Mouse (Mus musculus): ENCODE data around the gene Stpg4. TPM values are rescaled to one million over a fixed set of nuclear protein-coding genes. Genes with fewer than 3 reads are reported as not detected.

Stpg4 gene
- polyA plus RNA-seq, 1 experiment from 2014 or later: not detected

DNA sequence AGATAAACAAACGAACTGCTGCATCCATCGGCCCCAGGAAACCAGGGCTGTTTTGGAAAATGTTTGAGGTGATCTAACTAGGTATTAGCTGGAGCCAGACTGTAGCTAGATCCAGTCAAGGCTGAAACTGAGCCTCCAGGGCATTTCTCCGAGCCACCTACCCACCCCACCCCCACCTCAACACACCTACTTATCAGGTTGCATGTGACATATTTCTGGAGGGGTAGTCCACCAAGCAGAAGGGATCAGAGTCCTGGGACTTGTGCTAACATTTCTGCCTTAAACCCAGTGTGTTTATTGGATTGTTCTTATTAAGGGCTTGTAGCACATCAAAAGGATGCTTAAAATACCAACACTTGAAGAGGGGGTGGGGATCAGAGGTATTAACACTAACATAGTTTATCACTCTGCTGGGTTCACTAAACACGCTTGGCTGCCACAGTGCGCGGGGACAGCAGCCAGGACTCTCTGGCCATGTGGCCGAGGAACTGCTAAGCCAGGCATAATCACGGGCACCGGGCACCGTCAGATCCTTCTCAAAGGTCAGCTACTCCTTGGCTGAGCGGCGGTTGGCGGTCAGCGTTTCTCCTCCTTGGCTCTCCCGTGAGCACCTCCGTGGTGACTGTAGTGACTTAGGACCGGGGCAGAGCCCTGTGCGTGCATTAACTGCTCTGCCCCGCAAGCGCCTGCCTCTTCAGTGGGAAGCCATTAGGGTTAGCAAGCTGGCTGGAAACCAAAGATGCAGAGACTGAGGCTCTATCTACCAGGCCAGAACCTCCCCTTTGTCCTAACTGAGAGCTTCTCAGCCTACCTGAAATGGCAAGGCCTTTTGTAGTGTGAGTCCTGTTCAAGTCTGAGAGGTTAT is 76.1 kb downstream of the Stpg4 start:
- Histone ChIP-seq H3K27ac (ENCODE audit: low read depth) (peak overlapping the region; percentile 54; the same call in 1 of the 2 replicates), H3K9me3 (ENCODE audit: low read depth, low read length) (no peaks in the 10 kb centered on the region), H3K4me2 (no peak overlapping the region), H3K4me3 (ENCODE audit: low read depth, low read length) (no peak overlapping the region), H3K27me3 (ENCODE audit: insufficient read depth, low read length) (no peaks in the 10 kb centered on the region), H3K4me1 (ENCODE audit: insufficient read depth) (peaks cover 21% of the 10 kb centered on the region), H3K9ac (peak overlapping the region; percentile 9; the same call in 1 of the 2 replicates), H3K36me3 (ENCODE audit: insufficient read depth) (no peaks in the 10 kb centered on the region)
- DNase-seq (peak; percentile 39), ATAC-seq (ENCODE audit: insufficient read depth) (peak; percentile 16)
- WGBS: 19% methylated on average over 20 of the region's 20 CpGs
- no peak for TF ChIP-seq CTCF (IDR thresholded peaks at IDR 0.05; ENCODE audit: low read depth)

DNA sequence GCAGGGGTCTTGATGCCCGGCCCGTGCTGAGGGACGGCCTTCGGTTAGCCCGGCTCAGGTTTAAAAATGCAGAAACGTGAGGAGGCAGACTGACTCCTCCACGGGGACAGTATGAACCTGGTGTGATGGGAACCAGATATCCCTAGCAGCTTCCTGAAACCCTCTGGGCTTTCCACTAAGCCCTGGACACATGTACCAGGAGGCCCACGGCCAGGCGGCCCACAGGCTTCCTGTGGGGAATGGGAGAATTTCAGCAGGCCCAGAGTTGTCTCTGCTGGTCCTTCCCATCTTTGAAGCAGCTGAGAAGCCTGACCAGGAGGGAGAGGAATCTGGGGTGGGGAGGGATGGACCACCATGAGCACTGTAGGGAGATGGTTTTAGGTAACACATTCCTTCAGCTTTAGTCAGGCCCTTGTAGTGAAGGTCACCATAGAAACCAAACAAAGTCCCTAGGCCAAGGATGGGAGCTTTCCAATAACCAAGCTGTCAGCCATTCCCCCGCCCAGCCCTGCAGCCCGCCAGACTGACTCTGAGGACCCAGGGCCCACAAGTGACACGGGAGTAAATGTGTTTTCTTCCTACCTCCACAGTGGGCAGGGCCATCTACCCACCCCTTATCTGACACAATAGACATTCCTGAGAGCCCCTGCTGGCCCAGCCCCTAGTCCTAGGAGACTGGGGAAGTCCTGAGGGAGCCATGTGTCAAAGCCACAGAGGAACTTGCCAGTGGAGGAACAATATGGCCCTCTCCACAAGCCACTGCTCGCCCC is 76.9 kb downstream of the Stpg4 start:
- Histone ChIP-seq H3K4me2 (no peak overlapping the region), H3K4me3 (ENCODE audit: low read depth, low read length) (no peak overlapping the region), H3K9me3 (ENCODE audit: low read depth, low read length) (no peaks in the 10 kb centered on the region), H3K36me3 (ENCODE audit: insufficient read depth) (no peaks in the 10 kb centered on the region), H3K27ac (ENCODE audit: low read depth) (peak overlapping the region; percentile 54; the same call in 1 of the 2 replicates), H3K9ac (peak overlapping the region; percentile 9; the same call in 1 of the 2 replicates), H3K4me1 (ENCODE audit: insufficient read depth) (peaks cover 21% of the 10 kb centered on the region), H3K27me3 (ENCODE audit: insufficient read depth, low read length) (no peaks in the 10 kb centered on the region)
- TF ChIP-seq CTCF (IDR thresholded peaks at IDR 0.05; ENCODE audit: low read depth): no peak
- 45% methylated on average over 13 of the region's 13 CpGs for WGBS
- ATAC-seq (ENCODE audit: insufficient read depth): peak; percentile 66; the same call in 1 of the 2 replicates
- DNase-seq: peak; percentile 62

DNA sequence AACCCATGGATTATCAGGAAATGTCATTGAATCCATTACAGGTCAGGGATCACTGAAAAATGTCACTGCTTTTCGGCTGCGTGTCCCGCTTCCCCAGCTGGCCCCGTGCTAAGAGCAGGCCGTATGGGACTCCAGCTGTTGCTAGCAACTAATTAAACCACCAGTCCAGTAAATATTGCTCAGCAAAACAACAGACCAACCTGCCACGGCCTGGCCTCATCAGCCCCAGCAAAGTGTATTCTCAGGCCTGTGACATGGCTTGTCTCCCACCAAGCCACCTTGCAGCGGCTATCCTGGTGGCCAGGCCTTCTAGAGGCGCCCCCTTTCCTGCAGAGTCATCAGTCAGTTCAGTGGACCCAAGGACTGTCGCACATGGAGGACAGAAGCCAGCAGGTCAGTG is 78.0 kb downstream of the Stpg4 start:
- Histone ChIP-seq H3K36me3 (ENCODE audit: insufficient read depth) (no peaks in the 10 kb centered on the region), H3K4me2 (no peak overlapping the region), H3K27ac (ENCODE audit: low read depth) (no peak overlapping the region), H3K9ac (no peak overlapping the region), H3K9me3 (ENCODE audit: low read depth, low read length) (no peaks in the 10 kb centered on the region), H3K4me1 (ENCODE audit: insufficient read depth) (peaks cover 21% of the 10 kb centered on the region), H3K4me3 (ENCODE audit: low read depth, low read length) (no peak overlapping the region), H3K27me3 (ENCODE audit: insufficient read depth, low read length) (no peaks in the 10 kb centered on the region)
- TF ChIP-seq CTCF (IDR thresholded peaks at IDR 0.05; ENCODE audit: low read depth): no peak
- ATAC-seq (ENCODE audit: insufficient read depth) (no peak), DNase-seq (no peak)
- WGBS: 79% methylated on average over 9 of the region's 9 CpGs

DNA sequence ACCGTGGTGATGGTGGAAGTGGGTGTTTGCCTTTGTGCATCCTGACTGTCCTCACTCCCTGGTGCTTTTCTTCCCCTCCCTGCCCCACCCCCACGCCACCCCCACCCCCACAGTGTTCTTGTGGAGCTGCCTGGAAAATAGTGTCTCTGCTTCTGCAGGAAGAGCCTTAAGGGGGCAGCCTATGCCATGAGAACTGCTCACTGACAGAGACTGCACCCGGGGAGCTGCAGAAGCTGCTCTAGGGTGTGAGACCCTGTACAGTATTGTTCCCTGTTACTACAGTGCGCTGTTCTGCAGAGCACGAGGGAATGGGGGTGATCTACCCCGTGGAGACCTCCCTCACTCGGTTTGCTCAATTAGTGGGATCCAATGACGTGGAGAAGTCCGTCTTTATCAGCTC is 78.5 kb downstream of the Stpg4 start:
- WGBS: 26% methylated on average over 9 of the region's 9 CpGs
- no peak overlapping the region for H3K27ac ChIP-seq (ENCODE audit: low read depth)
- ATAC-seq (ENCODE audit: insufficient read depth): no peak
- DNase-seq: peak; percentile 42
- no peak overlapping the region for H3K4me2 ChIP-seq
- peaks cover 21% of the 10 kb centered on the region for H3K4me1 ChIP-seq (ENCODE audit: insufficient read depth)
- TF ChIP-seq CTCF (IDR thresholded peaks at IDR 0.05; ENCODE audit: low read depth): peak; percentile 27; the same call in 1 of the 2 replicates
- H3K9me3 ChIP-seq (ENCODE audit: low read depth, low read length): no peaks in the 10 kb centered on the region
- H3K4me3 ChIP-seq (ENCODE audit: low read depth, low read length): no peak overlapping the region
- no peak overlapping the region for H3K9ac ChIP-seq
- no peaks in the 10 kb centered on the region for H3K27me3 ChIP-seq (ENCODE audit: insufficient read depth, low read length)
- no peaks in the 10 kb centered on the region for H3K36me3 ChIP-seq (ENCODE audit: insufficient read depth)

DNA sequence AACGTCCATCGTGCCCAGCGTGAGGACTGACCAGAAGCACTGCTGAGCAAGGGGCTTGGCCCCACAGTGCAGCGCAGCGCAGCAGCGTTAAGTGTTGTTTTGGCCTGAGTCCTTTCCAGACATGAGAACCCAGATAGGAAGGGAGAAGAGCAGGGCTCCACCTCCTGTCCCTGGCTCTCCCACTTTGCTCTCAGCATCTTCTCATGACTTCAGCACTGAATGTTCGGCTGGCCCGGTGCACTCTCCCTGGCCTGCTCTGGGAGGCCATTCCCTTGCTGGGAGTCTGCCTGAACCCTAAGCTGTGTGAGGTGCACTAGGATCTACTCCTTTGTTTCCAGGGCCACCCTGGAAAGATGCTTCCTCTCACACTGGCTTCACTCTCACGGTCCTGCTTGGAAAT is 79.2 kb downstream of the Stpg4 start:
- H3K36me3 ChIP-seq (ENCODE audit: insufficient read depth): no peaks in the 10 kb centered on the region
- peaks cover 21% of the 10 kb centered on the region for H3K4me1 ChIP-seq (ENCODE audit: insufficient read depth)

DNA sequence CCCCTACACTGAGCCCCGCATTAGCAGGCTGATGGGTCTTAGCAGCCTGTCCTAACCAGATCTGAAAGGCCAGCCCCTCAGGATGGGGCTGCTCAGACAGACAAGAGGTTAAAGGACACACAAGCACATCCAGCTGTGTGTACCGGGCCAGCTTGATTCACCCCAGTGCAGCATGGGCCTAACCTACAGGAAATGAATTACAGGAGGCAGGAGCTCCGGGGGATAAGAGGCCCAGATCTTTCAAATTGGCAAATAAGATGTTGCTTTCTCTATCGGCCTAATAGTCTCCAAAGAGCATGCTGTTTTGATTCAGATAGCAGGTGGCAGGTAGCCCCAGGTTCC is 82.3 kb downstream of the Stpg4 start:
- no peak overlapping the region for H3K4me2 ChIP-seq

More for the DNA sequence above, 79.2 kb downstream of the Stpg4 start:
- no peak overlapping the region for H3K27ac ChIP-seq (ENCODE audit: low read depth)
- 38% methylated on average over 9 of the region's 9 CpGs for WGBS
- no peaks in the 10 kb centered on the region for H3K27me3 ChIP-seq (ENCODE audit: insufficient read depth, low read length)
- H3K9ac ChIP-seq: no peak overlapping the region
- no peak for TF ChIP-seq CTCF (IDR thresholded peaks at IDR 0.05; ENCODE audit: low read depth)
- ATAC-seq (ENCODE audit: insufficient read depth): no peak
- no peak overlapping the region for H3K4me2 ChIP-seq
- no peak overlapping the region for H3K4me3 ChIP-seq (ENCODE audit: low read depth, low read length)
- no peak for DNase-seq
- no peaks in the 10 kb centered on the region for H3K9me3 ChIP-seq (ENCODE audit: low read depth, low read length)

More for the DNA sequence above, 82.3 kb downstream of the Stpg4 start:
- Histone ChIP-seq H3K27me3 (ENCODE audit: insufficient read depth, low read length) (no peaks in the 10 kb centered on the region), H3K9me3 (ENCODE audit: low read depth, low read length) (no peaks in the 10 kb centered on the region), H3K27ac (ENCODE audit: low read depth) (no peak overlapping the region), H3K4me3 (ENCODE audit: low read depth, low read length) (no peak overlapping the region), H3K36me3 (ENCODE audit: insufficient read depth) (no peaks in the 10 kb centered on the region), H3K4me1 (ENCODE audit: insufficient read depth) (no peaks in the 10 kb centered on the region), H3K9ac (no peak overlapping the region)
- no peak for ATAC-seq (ENCODE audit: insufficient read depth)
- WGBS: 35% methylated on average over 4 of the region's 4 CpGs
- TF ChIP-seq CTCF (IDR thresholded peaks at IDR 0.05; ENCODE audit: low read depth): no peak
- no peak for DNase-seq
